Mouse (Mus musculus) liver, adult 2 months (tissue): ENCODE data around the gene Cxcr5. TPM values are rescaled to one million over a fixed set of nuclear protein-coding genes. Genes with fewer than 3 reads are reported as not detected.

Source experiments
- DNase-seq: peaks from one replicate; pipeline ENCODE4 v3.0.0-alpha.2; 2011; ENCODE audit warnings: low read depth, low spot score; ENCODE audit errors: extremely low read depth
- H3K27ac ChIP-seq: fragments of 200-500 bp; replicated peaks from 2 replicates; pipeline ENCODE4 v1.5.1; 2012; ENCODE audit warnings: low read depth, mild to moderate bottlenecking, control low read depth, inconsistent platforms, low read length; ENCODE audit not compliant: insufficient read depth
- H3K27me3 ChIP-seq: fragments of 200-500 bp; 2 replicates; pipeline ENCODE4 v1.6.1; 2012; ENCODE audit warnings: mild to moderate bottlenecking, moderate library complexity, low read length, inconsistent platforms; ENCODE audit not compliant: control insufficient read depth, insufficient read depth
- H3K36me3 ChIP-seq: fragments of 200-500 bp; 2 replicates; pipeline ENCODE4 v1.6.1; 2012; ENCODE audit warnings: low read length, inconsistent platforms; ENCODE audit not compliant: control insufficient read depth, insufficient read depth
- H3K4me1 ChIP-seq: fragments of 200-500 bp; 2 replicates; pipeline ENCODE4 v1.6.1; 2011; ENCODE audit warnings: low read length; ENCODE audit not compliant: control insufficient read depth, insufficient read depth
- H3K4me3 ChIP-seq: fragments of 200-500 bp; 2 replicates; pipeline ENCODE4 v1.5.1; 2011; ENCODE audit warnings: low read depth, mild to moderate bottlenecking, control low read depth, low read length, moderate library complexity; ENCODE audit not compliant: insufficient read depth
- H3K79me2 ChIP-seq: fragments of 200-500 bp; 2 replicates; pipeline ENCODE4 v1.6.1; 2012; ENCODE audit warnings: inconsistent platforms, mild to moderate bottlenecking, low read length, moderate library complexity; ENCODE audit not compliant: control insufficient read depth, insufficient read depth
- H3K9ac ChIP-seq: fragments of 200-500 bp; 2 replicates; pipeline ENCODE4 v1.6.1; 2012; ENCODE audit warnings: low read depth, mild to moderate bottlenecking, control low read depth, inconsistent platforms, low read length
- CTCF ChIP-seq: fragments of 200-500 bp; IDR thresholded peaks from 2 replicates; pipeline ENCODE4 v1.5.1; 2011; ENCODE audit warnings: low read depth, low read length, control low read depth
- POLR2A ChIP-seq: fragments of 200-500 bp; IDR thresholded peaks from 2 replicates; pipeline ENCODE4 v1.6.1; 2011; ENCODE audit warnings: low read length, control low read depth; ENCODE audit not compliant: insufficient read depth; ENCODE audit errors: extremely low read depth
- WGBS: fragments of 180-500 bp; shearing (Covaris S2); methylation state at CpG from one replicate; pipeline ENCODE4 v1.1.7; 2018; 5-methylcytosine and 5-hydroxymethylcytosine counted together
- polyA plus RNA-seq: library from polyadenylated mRNA; depleted of rRNA; stranded (reverse); fragments of >200 nt; gene quantifications from 2 replicates; pipeline ENCODE4 v1.2.3, GENCODE M21; 2012
- total RNA-seq: library from RNA; depleted of rRNA; stranded (reverse); fragments of >200 nt; gene quantifications from 2 replicates; pipeline ENCODE4 v1.2.3, GENCODE M21; 2014

The Cxcr5 gene
- total and polyA plus RNA-seq, 2 experiments, result 0.18 to 1.4 TPM

DNA sequence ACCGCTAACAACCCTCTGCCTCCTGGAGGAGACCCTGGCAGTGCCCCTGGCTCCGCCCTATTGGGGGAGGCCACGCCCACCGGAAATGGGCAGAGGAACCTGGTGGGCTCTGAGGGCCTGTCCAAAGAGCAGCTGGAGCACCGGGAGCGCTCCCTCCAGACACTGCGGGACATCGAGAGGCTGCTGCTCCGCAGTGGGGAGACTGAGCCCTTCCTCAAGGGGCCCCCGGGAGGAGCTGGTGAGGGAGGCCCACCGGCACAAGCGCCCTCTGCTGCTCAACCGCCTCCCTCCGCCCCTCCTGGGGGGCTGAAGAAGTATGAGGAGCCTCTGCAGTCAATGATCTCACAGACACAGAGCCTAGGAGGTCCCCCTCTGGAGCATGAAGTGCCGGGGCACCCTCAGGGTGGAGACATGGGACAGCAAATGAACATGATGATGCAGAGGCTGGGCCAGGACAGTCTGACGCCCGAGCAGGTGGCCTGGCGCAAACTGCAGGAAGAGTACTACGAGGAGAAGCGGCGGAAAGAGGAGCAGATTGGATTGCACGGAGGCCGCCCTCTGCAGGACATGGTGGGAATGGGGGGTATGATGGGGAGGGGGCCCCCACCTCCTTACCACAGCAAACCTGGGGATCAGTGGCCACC, 55.7 kb downstream of the Cxcr5 start:
- Histone ChIP-seq H3K27me3 (no peaks in the 10 kb centered on the region), H3K36me3 (peaks cover 13% of the 10 kb centered on the region), H3K27ac (no peak overlapping the region), H3K9ac (no peak overlapping the region), H3K4me1 (peaks cover 14% of the 10 kb centered on the region), H3K4me3 (no peak overlapping the region), H3K79me2 (no peaks in the 10 kb centered on the region; the same call in 1 of the 2 replicates)
- no peak for TF ChIP-seq POLR2A
- 0 out of 2 replicates have a peak, but pooled peaks have one; percentile 6 for TF ChIP-seq CTCF
- WGBS, result 83% methylated on average over 23 of the region's 23 CpGs
- DNase-seq, result no peak

GRCm38 (mm10) chr9:44504893-44505823, 56.5 kb downstream of the Cxcr5 start:
- Histone ChIP-seq H3K36me3 (peaks cover 13% of the 10 kb centered on the region), H3K4me3 (no peak overlapping the region), H3K9ac (no peak overlapping the region), H3K4me1 (peaks cover 8% of the 10 kb centered on the region), H3K27me3 (no peaks in the 10 kb centered on the region), H3K79me2 (no peaks in the 10 kb centered on the region; the same call in 1 of the 2 replicates), H3K27ac (no peak overlapping the region)
- WGBS, result 82% methylated on average over 20 of the region's 20 CpGs
- no peak for DNase-seq
- TF ChIP-seq POLR2A, result no peak
- no peak for TF ChIP-seq CTCF

DNA sequence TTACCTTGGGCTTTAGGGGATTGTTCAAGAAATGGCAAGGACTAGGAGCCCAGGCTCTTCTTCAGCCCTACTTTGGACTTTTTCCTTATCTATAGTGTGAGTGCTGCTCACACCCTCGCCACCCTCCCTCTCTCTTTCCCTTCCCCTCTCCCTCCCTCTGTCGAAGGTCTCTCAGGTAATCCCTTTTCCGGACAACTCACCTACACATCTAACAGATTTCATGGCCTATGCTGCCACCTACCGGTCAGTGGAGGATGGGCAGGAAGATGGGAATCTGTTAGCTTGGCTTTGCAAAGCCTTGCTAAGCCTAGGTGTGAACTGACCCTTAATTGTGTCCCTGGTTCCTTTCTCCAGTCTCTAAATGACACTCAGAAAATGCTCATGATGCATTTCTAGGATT, 59.7 kb downstream of the Cxcr5 start:
- H3K4me3 ChIP-seq, result no peak overlapping the region
- DNase-seq, result peak; percentile 68
- H3K4me1 ChIP-seq, result peaks cover 14% of the 10 kb centered on the region

DNA sequence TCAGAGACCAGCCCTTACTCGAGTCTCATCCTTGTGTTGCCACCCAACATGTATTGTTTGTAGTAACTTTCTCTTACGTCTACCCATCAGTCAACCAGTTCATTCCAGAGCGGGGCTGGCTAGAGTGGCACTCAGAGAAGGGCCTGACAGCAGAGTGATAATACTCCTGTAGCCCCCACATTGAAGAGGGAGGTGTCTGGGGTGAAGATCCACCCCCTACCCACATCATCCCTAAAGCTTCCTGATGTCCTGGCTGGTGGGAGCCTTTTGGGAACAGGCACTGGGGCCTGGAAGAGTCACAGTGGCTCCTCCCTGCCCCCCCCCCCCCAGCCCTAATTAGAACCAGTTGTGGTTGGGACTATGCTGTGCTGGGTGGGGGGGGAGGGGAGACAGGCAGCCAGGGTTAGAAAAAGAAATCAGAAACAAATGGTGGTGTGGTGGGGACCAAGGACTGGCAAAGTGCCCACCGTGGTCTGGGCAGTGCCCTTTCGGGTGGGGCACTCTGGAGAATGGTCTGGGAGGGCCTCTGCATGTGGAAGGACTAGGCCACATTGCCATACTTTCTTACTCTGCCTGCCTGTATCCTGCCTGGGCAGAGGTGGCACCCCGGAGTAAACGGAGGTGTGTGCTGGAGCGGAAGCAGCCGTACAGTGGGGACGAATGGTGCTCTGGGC, 60.3 kb downstream of the Cxcr5 start:
- Histone ChIP-seq H3K36me3 (peaks cover 13% of the 10 kb centered on the region), H3K27ac (no peak overlapping the region), H3K4me3 (no peak overlapping the region), H3K79me2 (peaks cover 12% of the 10 kb centered on the region; the same call in 1 of the 2 replicates), H3K9ac (no peak overlapping the region), H3K4me1 (peaks cover 18% of the 10 kb centered on the region), H3K27me3 (no peaks in the 10 kb centered on the region)
- TF ChIP-seq POLR2A (no peak), CTCF (0 out of 2 replicates have a peak, but pooled peaks have one; percentile 5)
- WGBS, result 70% methylated on average over 10 of the region's 10 CpGs
- no peak for DNase-seq

More for the DNA sequence above, 59.7 kb downstream of the Cxcr5 start:
- Histone ChIP-seq H3K27me3 (no peaks in the 10 kb centered on the region), H3K36me3 (peaks cover 13% of the 10 kb centered on the region), H3K79me2 (peaks cover 8% of the 10 kb centered on the region; the same call in 1 of the 2 replicates), H3K9ac (no peak overlapping the region), H3K27ac (no peak overlapping the region)
- TF ChIP-seq POLR2A, result no peak
- peak; percentile 79 for TF ChIP-seq CTCF
- 7% methylated on average over 4 of the region's 4 CpGs for WGBS

GRCm38 (mm10) chr9:44500638-44501175, 61.0 kb downstream of the Cxcr5 start:
- Histone ChIP-seq H3K4me3 (no peak overlapping the region), H3K27ac (no peak overlapping the region)
- WGBS, result 78% methylated on average over 8 of the region's 8 CpGs

More at GRCm38 (mm10) chr9:44500638-44501175, 61.0 kb downstream of the Cxcr5 start:
- no peak overlapping the region for H3K9ac ChIP-seq
- peaks cover 13% of the 10 kb centered on the region; the same call in 1 of the 2 replicates for H3K79me2 ChIP-seq
- H3K4me1 ChIP-seq, result peaks cover 20% of the 10 kb centered on the region
- peaks cover 13% of the 10 kb centered on the region for H3K36me3 ChIP-seq
- no peak for DNase-seq
- TF ChIP-seq POLR2A (no peak), CTCF (no peak)
- H3K27me3 ChIP-seq, result no peaks in the 10 kb centered on the region
